Mouse (Mus musculus): ENCODE data around the gene Coa3.
"Not testable (repeated sequence)": the region's sequence is repeated elsewhere in the genome, so short reads cannot be mapped to it uniquely, and the experiment has no call there.

Coa3 gene

GRCm38 (mm10) chr11:101278223-101279192 is at the start of gene Coa3, which contains the start of gene Cntd1:
Coa3 (minus strand) TSS chr11:101279114.
Cntd1 (plus strand) TSS chr11:101279012.
- DNase-seq = peak; percentile 85

GRCm38 (mm10) chr11:101327311-101327710 is 48.4 kb upstream of the Coa3 start:
- no peak for DNase-seq

- no peak for DNase-seq
Observed at GRCm38 (mm10) chr11:101326147-101326546, 47.2 kb upstream of the Coa3 start.

- not testable (repeated sequence) for DNase-seq
Observed at GRCm38 (mm10) chr11:101325201-101325600, 46.3 kb upstream of the Coa3 start.

- no peak for DNase-seq
Observed at GRCm38 (mm10) chr11:101324763-101325162, 45.8 kb upstream of the Coa3 start, which contains the start of gene Aoc2. Aoc2 (plus strand) TSS chr11:101325063.

- DNase-seq = peak; percentile 57
Observed at GRCm38 (mm10) chr11:101323609-101324008, 44.7 kb upstream of the Coa3 start.

GRCm38 (mm10) chr11:101316501-101316917 is 37.6 kb upstream of the Coa3 start:
- no peak for DNase-seq

- peak; percentile 94 for DNase-seq
Observed at GRCm38 (mm10) chr11:101315665-101316500, 37.0 kb upstream of the Coa3 start, which contains the start of gene Psme3. Psme3 (plus strand) TSS chr11:101316213.

GRCm38 (mm10) chr11:101315082-101315650 is 36.3 kb upstream of the Coa3 start:
- DNase-seq = no peak

GRCm38 (mm10) chr11:101314567-101314966 is 35.7 kb upstream of the Coa3 start:
- DNase-seq = no peak

GRCm38 (mm10) chr11:101312150-101312549 is 33.2 kb upstream of the Coa3 start:
- DNase-seq = no peak

- DNase-seq = no peak
Observed at GRCm38 (mm10) chr11:101311083-101311482, 32.2 kb upstream of the Coa3 start.

- no peak for DNase-seq
Observed at GRCm38 (mm10) chr11:101307744-101308143, 28.8 kb upstream of the Coa3 start.

GRCm38 (mm10) chr11:101302004-101302798 is 23.3 kb upstream of the Coa3 start, which contains the start of gene Becn1:
Becn1 (minus strand) TSS chr11:101302286.
- peak; percentile 95 for DNase-seq

- no peak for DNase-seq
Observed at GRCm38 (mm10) chr11:101301299-101302003, 22.5 kb upstream of the Coa3 start.

GRCm38 (mm10) chr11:101300881-101301280 is 22.0 kb upstream of the Coa3 start:
- DNase-seq = no peak

GRCm38 (mm10) chr11:101295191-101295590 is 16.3 kb upstream of the Coa3 start:
- no peak for DNase-seq

GRCm38 (mm10) chr11:101291231-101291630 is 12.3 kb upstream of the Coa3 start:
- no peak for DNase-seq

- DNase-seq = no peak
Observed at GRCm38 (mm10) chr11:101287306-101287705, 8.4 kb upstream of the Coa3 start.

- no peak for DNase-seq
Observed at GRCm38 (mm10) chr11:101283805-101284204, 4.9 kb upstream of the Coa3 start.

GRCm38 (mm10) chr11:101282896-101283295 is 4.0 kb upstream of the Coa3 start:
- DNase-seq = no peak

All from cerebellum, adult 9-11 months (tissue).